Mouse (Mus musculus) thymus, adult 18-20 months (tissue): Measurements from ENCODE around the gene Suv39h2.

Experiments used
- DNase-seq, 2 experiments: peaks; one replicate each; pipeline ENCODE4 v3.0.0; 2022; ENCODE audit warnings: mixed read lengths in 2 of 2

Gene Suv39h2

DNA sequence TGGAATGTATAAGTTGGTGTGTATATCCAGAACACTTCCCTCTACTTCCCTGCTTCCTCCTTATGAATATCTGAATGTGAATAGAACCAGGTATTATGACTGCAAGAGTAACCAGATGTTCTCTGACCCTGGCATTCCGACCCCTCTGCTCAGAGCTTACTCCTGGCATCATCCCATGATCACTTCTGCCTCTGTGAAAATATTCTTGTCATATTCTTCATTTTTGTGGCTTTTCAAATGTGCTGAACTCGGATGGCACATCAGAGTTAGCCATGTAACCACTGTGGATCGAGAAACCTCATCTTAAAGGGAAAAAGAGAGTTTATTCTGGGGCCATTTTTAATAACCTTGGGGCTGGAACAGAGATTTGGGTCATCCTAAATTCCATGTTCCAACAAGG is 52.3 kb downstream of the Suv39h2 start, which contains the start of gene Meig1:
Gene Meig1, minus strand, starts transcription at position 101 of the 400 bp plus-strand sequence.
- DNase-seq: no peak

DNA sequence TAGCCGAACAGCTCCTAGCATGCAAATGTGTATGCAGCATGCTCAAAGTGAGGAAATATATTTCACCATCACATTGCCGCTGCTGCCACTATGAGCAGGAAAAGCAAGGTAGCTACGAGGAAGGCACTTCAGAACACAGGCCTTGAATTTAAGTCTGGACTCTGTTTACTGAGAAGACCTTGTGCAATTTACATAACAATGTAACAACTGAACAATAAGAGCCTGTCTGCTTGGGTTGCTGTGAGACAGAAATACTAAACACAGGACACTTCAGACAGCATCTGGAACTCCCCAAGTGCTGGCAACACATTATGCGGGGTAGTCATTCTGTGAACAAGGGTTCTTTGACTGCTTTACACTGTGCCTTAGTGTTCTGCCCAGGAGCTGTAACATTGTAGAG is 54.7 kb downstream of the Suv39h2 start:
- DNase-seq: no peak

DNA sequence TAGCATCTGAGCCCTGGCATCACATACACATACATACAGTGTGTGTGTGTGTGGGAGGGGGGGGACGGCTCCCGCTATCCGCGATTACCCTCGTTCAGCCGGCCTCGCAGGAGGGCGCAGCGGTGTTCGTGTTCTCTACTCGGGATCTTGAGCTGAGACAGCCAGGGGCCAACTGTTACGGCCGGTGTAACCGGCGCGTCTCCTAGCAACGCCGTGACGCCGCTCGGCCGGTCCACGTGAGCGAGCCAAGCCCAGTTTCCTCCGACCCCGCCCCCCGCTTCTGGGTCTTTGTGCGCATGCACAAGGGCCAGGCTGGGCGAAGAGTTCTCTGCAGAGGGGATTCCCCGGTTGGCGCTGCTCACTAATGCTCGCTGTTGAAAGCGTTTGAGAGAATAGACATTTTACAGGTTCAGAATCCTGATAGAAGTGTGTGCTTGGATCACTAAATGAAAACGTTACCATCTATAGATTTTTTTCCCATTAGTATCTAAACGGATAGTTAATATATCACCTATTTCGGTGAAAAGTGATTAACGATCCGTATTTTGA is 55.9 kb downstream of the Suv39h2 start:
- DNase-seq: peak; percentile 84 to 86

DNA sequence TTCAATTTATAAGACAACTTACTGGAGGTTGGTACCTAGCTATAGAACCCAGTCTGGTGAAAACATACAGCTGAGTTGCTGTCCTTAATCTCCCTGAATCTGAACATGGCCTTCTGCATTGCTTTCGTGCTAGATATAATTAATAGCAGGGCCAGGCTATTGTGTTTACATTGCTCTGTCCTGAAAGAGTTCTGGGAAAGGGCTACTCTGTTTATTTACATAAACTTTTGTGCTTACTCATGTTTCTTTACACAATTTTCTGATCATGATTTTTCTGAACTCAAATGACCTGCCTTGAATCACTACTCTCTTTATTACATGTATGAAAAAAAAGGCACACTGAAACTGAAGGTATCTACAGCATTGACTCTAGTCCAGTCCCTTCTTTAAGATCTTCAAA is 59.2 kb downstream of the Suv39h2 start:
- DNase-seq: no peak

DNA sequence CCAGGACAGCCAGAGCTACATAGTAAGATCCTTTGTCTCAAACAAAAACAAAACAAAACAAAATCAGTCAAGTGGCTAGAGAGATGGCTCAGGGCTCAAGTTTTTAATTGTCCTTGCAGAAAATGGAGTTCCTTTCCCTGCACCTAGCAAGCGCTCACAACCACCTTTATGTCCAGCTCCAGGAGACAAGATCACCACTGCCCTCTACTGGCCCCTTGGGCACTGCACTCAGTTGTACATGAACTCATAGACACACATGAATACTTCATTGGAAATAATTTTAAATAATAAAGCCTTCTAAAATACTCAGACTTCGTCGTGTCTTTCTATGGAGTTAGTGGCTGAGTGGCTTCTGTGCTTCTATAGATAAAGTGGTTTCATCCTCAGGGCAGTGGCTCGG is 60.6 kb downstream of the Suv39h2 start:
- DNase-seq: peak; percentile 26 to 39

DNA sequence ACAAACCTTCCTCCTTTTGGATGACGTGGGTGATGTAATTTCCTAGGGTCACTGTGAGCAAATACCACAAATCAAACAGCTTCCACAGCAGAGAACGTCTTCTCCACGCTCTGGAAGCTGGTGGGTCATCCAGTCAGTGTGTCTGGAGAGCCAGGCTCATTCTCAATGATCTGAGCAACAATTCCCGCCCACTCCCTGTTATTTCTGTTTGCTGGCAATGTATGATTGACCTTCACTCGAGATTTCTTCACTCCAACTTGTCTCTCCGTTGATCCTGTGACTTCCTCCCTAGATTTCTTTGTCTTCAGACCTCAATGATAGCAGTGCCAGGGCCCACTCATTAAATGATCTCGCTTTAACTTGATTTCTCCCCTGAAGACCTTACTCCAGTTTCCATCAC is 67.1 kb downstream of the Suv39h2 start:
- DNase-seq: no peak

DNA sequence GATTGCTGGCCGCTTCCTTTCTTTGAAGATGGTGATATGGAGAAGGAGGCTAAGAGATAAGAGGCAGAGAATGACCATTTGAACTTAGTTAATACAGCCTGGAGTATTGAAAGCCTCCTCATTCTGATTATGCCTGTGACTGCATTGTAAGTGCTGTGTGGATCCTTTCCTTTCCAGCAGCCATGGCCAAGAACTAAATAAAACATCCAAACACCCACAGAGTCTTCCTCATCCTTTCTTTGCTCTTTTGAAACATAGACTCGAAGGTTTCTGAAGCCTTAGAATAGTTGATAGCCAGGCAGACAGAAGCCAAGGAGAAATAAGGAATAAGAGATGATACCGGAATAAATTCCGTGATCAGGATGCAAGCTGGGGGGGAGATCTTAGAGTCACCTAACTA is 68.8 kb downstream of the Suv39h2 start:
- no peak for DNase-seq
